Mouse (Mus musculus): ENCODE results near the gene Fbxl15. TPM values are rescaled to one million over a fixed set of nuclear protein-coding genes. Genes with fewer than 3 reads are reported as not detected.

Fbxl15 gene
- total and polyA plus RNA-seq, 2 experiments from 2014 or later = 55.2 to 57.8 TPM

- DNase-seq (ENCODE audit: low spot score) = peak; percentile 76
- Histone ChIP-seq H3K4me1 (ENCODE audit: insufficient read depth, low read length) (no peaks in the 10 kb centered on the region), H3K27ac (ENCODE audit: low read depth, low read length) (peak overlapping the region; percentile 32; the same call in 1 of the 2 replicates), H3K4me2 (ENCODE audit: low read depth, low read length, poor library complexity, severe bottlenecking) (no peak overlapping the region), H3K4me3 (ENCODE audit: low read depth, low read length) (no peak overlapping the region), H3K9me3 (ENCODE audit: low read length) (no peaks in the 10 kb centered on the region), H3K27me3 (ENCODE audit: insufficient read depth, low read length) (no peaks in the 10 kb centered on the region), H3K36me3 (ENCODE audit: insufficient read depth, low read length) (peaks cover 46% of the 10 kb centered on the region), H3K9ac (replicated peaks; ENCODE audit: low read length, poor library complexity, severe bottlenecking) (no peak overlapping the region)
- WGBS = 58% methylated on average over 5 of the region's 5 CpGs
- TF ChIP-seq CTCF (IDR thresholded peaks at IDR 0.05) = no peak
- no peak for ATAC-seq (ENCODE audit: low FRiP score)
Observed at GRCm38 (mm10) chr19:46375489-46375888, 47.5 kb downstream of the Fbxl15 start.

GRCm38 (mm10) chr19:46375891-46376290 is 47.9 kb downstream of the Fbxl15 start:
- no peak overlapping the region for H3K9ac ChIP-seq (replicated peaks; ENCODE audit: low read length, poor library complexity, severe bottlenecking)
- H3K27me3 ChIP-seq (ENCODE audit: insufficient read depth, low read length) = no peaks in the 10 kb centered on the region
- DNase-seq (ENCODE audit: low spot score) = no peak
- H3K27ac ChIP-seq (ENCODE audit: low read depth, low read length) = no peak overlapping the region
- no peaks in the 10 kb centered on the region for H3K4me1 ChIP-seq (ENCODE audit: insufficient read depth, low read length)
- H3K4me2 ChIP-seq (ENCODE audit: low read depth, low read length, poor library complexity, severe bottlenecking) = no peak overlapping the region
- ATAC-seq (ENCODE audit: low FRiP score) = no peak
- peaks cover 50% of the 10 kb centered on the region for H3K36me3 ChIP-seq (ENCODE audit: insufficient read depth, low read length)
- no peak overlapping the region for H3K4me3 ChIP-seq (ENCODE audit: low read depth, low read length)
- no peak for TF ChIP-seq CTCF (IDR thresholded peaks at IDR 0.05)
- WGBS = 71% methylated on average over 4 of the region's 4 CpGs
- no peaks in the 10 kb centered on the region for H3K9me3 ChIP-seq (ENCODE audit: low read length)

MicroRNAs within 50 kb of the gene (microRNA counts, 519-probe panel; counts per million panel counts)
- 528 counts per million, percentile 58 among the panel's probes with 10 or more counts for microRNA mmu-miR-146b

Small RNAs within 50 kb of the gene (microRNA-seq; reads per million reads assigned to microRNA genes)
- gene Mir146b (ENCODE audit: borderline number of aligned reads) = 6.0 reads per million, percentile 12 among the genes with 10 or more reads in this experiment

Other genes with a start within 250 kb of the Fbxl15 start
- 0.05 TPM in 1 of 2 replicates, not detected in the other for gene Elovl3, start 196.3 kb upstream of the Fbxl15 start, total RNA-seq (2014; rRNA removed)
- gene Elovl3, start 196.3 kb upstream of the Fbxl15 start, polyA plus RNA-seq (2015; fragmentation: Nextera tagmentation; extraction: Ambion mirVana) = 0.21 and 0.32 TPM in 2 replicates
- 1.9 and 3.1 TPM in 2 replicates for gene Pitx3, start 179.9 kb upstream of the Fbxl15 start, total RNA-seq (2014; rRNA removed)
- 2.5 and 2.7 TPM in 2 replicates for gene Pitx3, start 179.9 kb upstream of the Fbxl15 start, polyA plus RNA-seq (2015; fragmentation: Nextera tagmentation; extraction: Ambion mirVana)
- 59.8 and 60.9 TPM in 2 replicates for gene Gbf1, start 175.7 kb upstream of the Fbxl15 start, total RNA-seq (2014; rRNA removed)
- 42.8 and 51.6 TPM in 2 replicates for gene Gbf1, start 175.7 kb upstream of the Fbxl15 start, polyA plus RNA-seq (2015; fragmentation: Nextera tagmentation; extraction: Ambion mirVana)
- 3.1 and 4.5 TPM in 2 replicates for gene Nfkb2, start 23.9 kb upstream of the Fbxl15 start, total RNA-seq (2014; rRNA removed)
- 2.3 and 2.4 TPM in 2 replicates for gene Nfkb2, start 23.9 kb upstream of the Fbxl15 start, polyA plus RNA-seq (2015; fragmentation: Nextera tagmentation; extraction: Ambion mirVana)
- 471 and 481 TPM in 2 replicates for gene Psd, start 1.0 kb upstream of the Fbxl15 start, total RNA-seq (2014; rRNA removed)
- gene Psd, start 1.0 kb upstream of the Fbxl15 start, polyA plus RNA-seq (2015; fragmentation: Nextera tagmentation; extraction: Ambion mirVana) = 179 and 185 TPM in 2 replicates
- gene Cuedc2, start 10.5 kb downstream of the Fbxl15 start, total RNA-seq (2014; rRNA removed) = 157 and 177 TPM in 2 replicates
- 314 and 337 TPM in 2 replicates for gene Cuedc2, start 10.5 kb downstream of the Fbxl15 start, polyA plus RNA-seq (2015; fragmentation: Nextera tagmentation; extraction: Ambion mirVana)
- 7.2 and 19.2 TPM in 2 replicates for gene Mfsd13a, start 12.9 kb downstream of the Fbxl15 start, total RNA-seq (2014; rRNA removed)
- 10.6 and 11.4 TPM in 2 replicates for gene Mfsd13a, start 12.9 kb downstream of the Fbxl15 start, polyA plus RNA-seq (2015; fragmentation: Nextera tagmentation; extraction: Ambion mirVana)
- 2.0 and 3.8 TPM in 2 replicates for gene 2310034G01Rik, start 22.1 kb downstream of the Fbxl15 start, total RNA-seq (2014; rRNA removed)
- gene 2310034G01Rik, start 22.1 kb downstream of the Fbxl15 start, polyA plus RNA-seq (2015; fragmentation: Nextera tagmentation; extraction: Ambion mirVana) = 2.0 and 2.2 TPM in 2 replicates
- 356 and 359 TPM in 2 replicates for gene Actr1a, start 67.6 kb downstream of the Fbxl15 start, total RNA-seq (2014; rRNA removed)
- 327 and 343 TPM in 2 replicates for gene Actr1a, start 67.6 kb downstream of the Fbxl15 start, polyA plus RNA-seq (2015; fragmentation: Nextera tagmentation; extraction: Ambion mirVana)
- 11.5 and 14.4 TPM in 2 replicates for gene Sufu, start 68.7 kb downstream of the Fbxl15 start, total RNA-seq (2014; rRNA removed)
- 13.2 and 14.5 TPM in 2 replicates for gene Sufu, start 68.7 kb downstream of the Fbxl15 start, polyA plus RNA-seq (2015; fragmentation: Nextera tagmentation; extraction: Ambion mirVana)
- 96.6 and 103 TPM in 2 replicates for gene Trim8, start 173.5 kb downstream of the Fbxl15 start, total RNA-seq (2014; rRNA removed)
- gene Trim8, start 173.5 kb downstream of the Fbxl15 start, polyA plus RNA-seq (2015; fragmentation: Nextera tagmentation; extraction: Ambion mirVana) = 27.8 and 30.4 TPM in 2 replicates
- 94.5 and 109 TPM in 2 replicates for gene Arl3, start 245.0 kb downstream of the Fbxl15 start, total RNA-seq (2014; rRNA removed)
- 192 and 194 TPM in 2 replicates for gene Arl3, start 245.0 kb downstream of the Fbxl15 start, polyA plus RNA-seq (2015; fragmentation: Nextera tagmentation; extraction: Ambion mirVana)
- 5.9 and 6.0 TPM in 2 replicates for gene Sfxn2, start 245.2 kb downstream of the Fbxl15 start, total RNA-seq (2014; rRNA removed)
- 9.5 and 9.8 TPM in 2 replicates for gene Sfxn2, start 245.2 kb downstream of the Fbxl15 start, polyA plus RNA-seq (2015; fragmentation: Nextera tagmentation; extraction: Ambion mirVana)

Data from midbrain, postnatal 0 days (tissue).